Mouse (Mus musculus) hindbrain, embryonic 13.5 days (tissue): ENCODE measurements at regions not wholly inside any gene's neighbourhood (a gene's known extent, or its start where the extent isn't known, plus 50 kb on each side); places are given as distances from the start of the nearest gene placed in this dataset.

Source experiments
- ATAC-seq: fragments of 200-750 bp; cut with Nextera tagmentation; 2 replicates; pipeline ENCODE4 v1.8.0; 2017; ENCODE audit warnings: moderate TSS enrichment; ENCODE audit not compliant: low FRiP score
- H3K27ac ChIP-seq: fragments of 300-500 bp; sonication (generic); 2 replicates; pipeline ENCODE4 v1.5.1; 2015; ENCODE audit warnings: inconsistent platforms, mild to moderate bottlenecking, moderate library complexity
- H3K27me3 ChIP-seq: fragments of 300-500 bp; sonication (generic); 2 replicates; pipeline ENCODE4 v1.6.1; 2015; ENCODE audit warnings: mild to moderate bottlenecking, inconsistent platforms
- H3K36me3 ChIP-seq: fragments of 300-500 bp; sonication (generic); 2 replicates; pipeline ENCODE4 v1.6.1; 2015; ENCODE audit warnings: mild to moderate bottlenecking, inconsistent platforms
- H3K4me1 ChIP-seq: fragments of 300-500 bp; sonication (generic); replicated peaks from 2 replicates; pipeline ENCODE4 v1.6.1; 2015; ENCODE audit warnings: inconsistent platforms
- H3K4me2 ChIP-seq: fragments of 300-500 bp; sonication (generic); 2 replicates; pipeline ENCODE4 v1.6.1; 2015; ENCODE audit warnings: inconsistent platforms, mild to moderate bottlenecking, moderate library complexity
- H3K4me3 ChIP-seq: fragments of 300-500 bp; sonication (generic); 2 replicates; pipeline ENCODE4 v1.5.1; 2015; ENCODE audit warnings: mild to moderate bottlenecking, inconsistent platforms
- H3K9ac ChIP-seq: fragments of 300-500 bp; sonication (generic); 2 replicates; pipeline ENCODE4 v1.6.1; 2015; ENCODE audit warnings: mild to moderate bottlenecking, inconsistent platforms
- H3K9me3 ChIP-seq: fragments of 300-500 bp; sonication (generic); 2 replicates; pipeline ENCODE4 v1.6.1; 2016; ENCODE audit warnings: inconsistent platforms
- WGBS: fragments of 180-500 bp; shearing (Covaris S2); methylation state at CpG from one replicate; pipeline ENCODE4 v1.1.7; 2015; 5-methylcytosine and 5-hydroxymethylcytosine counted together

GRCm38 (mm10) chr6:107629376-107629775 lies 99.8 kb downstream of the Lrrn1 start:
- no peak for ATAC-seq
- H3K36me3 ChIP-seq = no peaks in the 10 kb centered on the region
- no peaks in the 10 kb centered on the region for H3K9me3 ChIP-seq
- no peak overlapping the region for H3K9ac ChIP-seq
- H3K4me1 ChIP-seq = no peaks in the 10 kb centered on the region
- 85% methylated on average over 1 of the region's 1 CpGs for WGBS
- H3K27me3 ChIP-seq = no peaks in the 10 kb centered on the region
- no peak overlapping the region for H3K4me2 ChIP-seq
- H3K27ac ChIP-seq = no peak overlapping the region
- H3K4me3 ChIP-seq = no peak overlapping the region

DNA sequence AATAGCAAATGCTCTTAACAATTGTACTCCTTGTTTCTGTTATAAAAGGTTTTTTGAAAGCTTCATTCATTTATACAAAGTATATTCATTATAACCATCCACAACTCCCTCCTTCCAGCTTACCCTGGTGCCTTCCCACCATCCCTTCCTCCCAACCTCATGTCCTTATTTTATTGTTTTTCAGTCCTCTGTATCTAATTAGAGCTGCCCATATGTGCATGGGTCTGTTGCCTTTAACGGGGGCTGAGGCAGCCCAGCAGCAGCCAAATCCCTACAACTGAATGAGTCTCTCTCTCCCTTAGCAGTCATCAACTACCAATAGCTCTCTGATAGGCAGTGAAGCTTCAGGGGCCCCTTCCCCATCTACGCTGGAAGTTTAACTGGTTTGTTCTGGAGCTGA lies 116.2 kb downstream of the Lrrn1 start:
- no peak overlapping the region for H3K27ac ChIP-seq
- WGBS = 83% methylated on average over 2 of the region's 2 CpGs
- H3K36me3 ChIP-seq = no peaks in the 10 kb centered on the region
- no peak overlapping the region for H3K4me2 ChIP-seq
- H3K9me3 ChIP-seq = no peaks in the 10 kb centered on the region
- no peak overlapping the region for H3K9ac ChIP-seq
- H3K4me3 ChIP-seq = no peak overlapping the region
- no peaks in the 10 kb centered on the region for H3K27me3 ChIP-seq
- ATAC-seq = no peak
- H3K4me1 ChIP-seq = no peaks in the 10 kb centered on the region

GRCm38 (mm10) chr6:107653840-107654523 lies 124.4 kb downstream of the Lrrn1 start:
- H3K9ac ChIP-seq = no peak overlapping the region
- no peaks in the 10 kb centered on the region for H3K27me3 ChIP-seq
- no peaks in the 10 kb centered on the region for H3K36me3 ChIP-seq
- no peak overlapping the region for H3K4me3 ChIP-seq
- H3K9me3 ChIP-seq = no peaks in the 10 kb centered on the region
- ATAC-seq = no peak
- H3K4me2 ChIP-seq = no peak overlapping the region
- H3K27ac ChIP-seq = no peak overlapping the region
- H3K4me1 ChIP-seq = 0 out of 2 replicates have a peak, but pooled peaks cover 2% of the 10 kb centered on the region

GRCm38 (mm10) chr6:107657805-107658204 lies 128.2 kb downstream of the Lrrn1 start:
- H3K36me3 ChIP-seq = no peaks in the 10 kb centered on the region
- ATAC-seq = no peak
- no peak overlapping the region for H3K4me3 ChIP-seq
- no peaks in the 10 kb centered on the region for H3K9me3 ChIP-seq
- WGBS = 90% methylated on average over 2 of the region's 2 CpGs
- H3K9ac ChIP-seq = no peak overlapping the region
- no peak overlapping the region for H3K4me2 ChIP-seq
- H3K27me3 ChIP-seq = no peaks in the 10 kb centered on the region
- H3K4me1 ChIP-seq = 0 out of 2 replicates have a peak, but pooled peaks cover 2% of the 10 kb centered on the region
- no peak overlapping the region for H3K27ac ChIP-seq

DNA sequence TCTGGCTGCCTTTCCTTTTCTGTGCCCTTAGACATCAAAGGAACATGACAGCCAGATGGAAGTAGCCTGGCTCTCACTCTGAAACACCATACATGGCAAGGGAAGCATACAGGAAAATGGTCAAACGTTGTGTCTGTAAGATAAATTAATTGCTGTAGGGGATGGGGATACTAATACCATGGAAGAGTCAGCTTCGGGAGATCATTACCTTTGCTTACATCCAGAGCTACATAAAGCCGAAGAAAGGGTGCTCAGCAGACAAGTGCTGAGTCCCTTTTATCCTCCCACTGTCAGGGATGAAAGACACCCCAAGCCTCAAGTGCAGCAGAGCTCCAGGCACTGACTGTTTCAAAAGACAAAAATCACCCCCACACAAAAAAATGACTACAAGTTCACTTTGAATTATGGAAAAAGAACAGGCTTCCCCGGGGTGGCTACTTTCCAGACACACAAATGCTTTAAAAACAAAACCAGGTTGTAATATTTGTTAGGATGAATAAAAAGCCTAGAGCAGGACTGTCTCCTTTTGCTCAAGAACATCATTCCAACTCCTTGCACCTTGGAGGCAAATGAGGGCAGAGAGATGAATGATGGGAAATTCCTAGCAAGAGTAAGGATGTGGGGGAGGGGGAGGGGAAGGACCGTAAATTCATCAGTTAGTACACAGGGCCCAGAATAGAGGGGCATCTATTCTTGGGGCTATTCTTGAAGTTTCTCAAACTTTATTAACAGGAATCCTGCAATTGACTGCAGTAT lies 131.6 kb downstream of the Lrrn1 start:
- 77% methylated on average over 5 of the region's 5 CpGs for WGBS
- Histone ChIP-seq H3K27me3 (no peaks in the 10 kb centered on the region), H3K36me3 (no peaks in the 10 kb centered on the region), H3K4me1 (no peaks in the 10 kb centered on the region), H3K27ac (no peak overlapping the region), H3K9me3 (no peaks in the 10 kb centered on the region), H3K4me3 (no peak overlapping the region), H3K9ac (no peak overlapping the region), H3K4me2 (no peak overlapping the region)
- no peak for ATAC-seq

- no peaks in the 10 kb centered on the region for H3K27me3 ChIP-seq
- no peak overlapping the region for H3K4me3 ChIP-seq
- no peaks in the 10 kb centered on the region for H3K9me3 ChIP-seq
- H3K27ac ChIP-seq = no peak overlapping the region
- no peak for ATAC-seq
- no peak overlapping the region for H3K9ac ChIP-seq
- no peaks in the 10 kb centered on the region for H3K36me3 ChIP-seq
- H3K4me2 ChIP-seq = no peak overlapping the region
- 89% methylated on average over 4 of the region's 4 CpGs for WGBS
- no peaks in the 10 kb centered on the region for H3K4me1 ChIP-seq
Measured at GRCm38 (mm10) chr6:107699298-107699697, 169.7 kb downstream of the Lrrn1 start.

DNA sequence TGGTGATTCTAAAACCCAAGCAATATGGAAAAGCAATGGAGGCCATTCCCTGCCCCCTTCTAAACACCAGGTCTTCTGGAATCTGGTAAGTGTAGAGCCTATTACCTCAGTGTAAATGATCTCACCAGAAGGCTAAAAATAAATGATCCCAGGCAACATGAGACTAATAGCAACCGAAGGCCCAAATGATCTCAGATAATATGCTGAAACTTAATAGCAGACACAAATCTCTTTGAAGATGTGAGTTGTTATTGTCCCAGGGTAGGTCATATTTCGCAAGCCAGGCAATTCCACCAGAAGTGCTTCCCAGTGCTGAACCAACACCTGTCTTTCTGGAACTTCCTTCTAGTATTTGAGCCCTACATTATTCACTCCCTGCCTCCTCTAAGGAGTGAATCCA lies 178.6 kb downstream of the Lrrn1 start:
- no peaks in the 10 kb centered on the region for H3K9me3 ChIP-seq
- WGBS = 78% methylated on average over 2 of the region's 2 CpGs
- ATAC-seq = no peak
- H3K4me2 ChIP-seq = no peak overlapping the region
- no peak overlapping the region for H3K4me3 ChIP-seq
- peaks cover 15% of the 10 kb centered on the region for H3K4me1 ChIP-seq
- no peak overlapping the region for H3K9ac ChIP-seq
- no peaks in the 10 kb centered on the region for H3K27me3 ChIP-seq
- no peak overlapping the region for H3K27ac ChIP-seq
- no peaks in the 10 kb centered on the region for H3K36me3 ChIP-seq

DNA sequence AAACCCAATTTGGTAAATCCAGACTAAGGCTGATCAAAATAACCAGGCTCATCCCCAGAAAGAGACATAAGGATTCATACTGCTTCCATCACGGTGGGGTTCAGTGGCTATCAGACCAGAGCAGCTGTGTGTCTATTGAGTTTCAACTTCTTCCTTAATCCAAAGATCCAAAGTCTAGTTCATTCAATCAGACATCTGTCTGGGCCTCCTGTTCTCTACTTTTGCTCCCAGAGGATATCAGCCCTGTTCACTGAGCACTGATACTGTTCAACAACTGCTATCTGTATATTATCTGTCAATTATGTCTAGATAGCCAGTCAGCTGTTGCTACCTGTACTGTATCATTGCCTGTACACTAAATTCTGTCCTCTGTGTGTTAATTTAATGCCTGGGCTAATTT lies 179.0 kb downstream of the Lrrn1 start:
- no peak for ATAC-seq
- Histone ChIP-seq H3K27me3 (no peaks in the 10 kb centered on the region), H3K9me3 (no peaks in the 10 kb centered on the region), H3K4me1 (peaks cover 19% of the 10 kb centered on the region), H3K36me3 (no peaks in the 10 kb centered on the region), H3K27ac (no peak overlapping the region), H3K9ac (no peak overlapping the region), H3K4me3 (no peak overlapping the region), H3K4me2 (no peak overlapping the region)
- WGBS = 97% methylated on average over 1 of the region's 1 CpGs

GRCm38 (mm10) chr6:107710360-107710759 lies 180.8 kb downstream of the Lrrn1 start:
- 73% methylated on average over 5 of the region's 5 CpGs for WGBS
- no peak for ATAC-seq

GRCm38 (mm10) chr6:107711181-107712087 lies 181.9 kb downstream of the Lrrn1 start:
- Histone ChIP-seq H3K9ac (no peak overlapping the region), H3K4me3 (no peak overlapping the region), H3K4me1 (peaks cover 20% of the 10 kb centered on the region), H3K36me3 (no peaks in the 10 kb centered on the region), H3K9me3 (no peaks in the 10 kb centered on the region), H3K27ac (peak overlapping the region; percentile 1; the same call in 1 of the 2 replicates), H3K27me3 (no peaks in the 10 kb centered on the region), H3K4me2 (peak overlapping the region; percentile 9; the same call in 1 of the 2 replicates)
- 24% methylated on average over 22 of the region's 22 CpGs for WGBS
- no peak for ATAC-seq

More at GRCm38 (mm10) chr6:107710360-107710759, 180.8 kb downstream of the Lrrn1 start:
- H3K4me3 ChIP-seq = no peak overlapping the region
- H3K9ac ChIP-seq = no peak overlapping the region
- H3K4me2 ChIP-seq = no peak overlapping the region
- H3K36me3 ChIP-seq = no peaks in the 10 kb centered on the region
- no peaks in the 10 kb centered on the region for H3K27me3 ChIP-seq
- H3K4me1 ChIP-seq = peaks cover 20% of the 10 kb centered on the region
- H3K9me3 ChIP-seq = no peaks in the 10 kb centered on the region
- H3K27ac ChIP-seq = no peak overlapping the region

DNA sequence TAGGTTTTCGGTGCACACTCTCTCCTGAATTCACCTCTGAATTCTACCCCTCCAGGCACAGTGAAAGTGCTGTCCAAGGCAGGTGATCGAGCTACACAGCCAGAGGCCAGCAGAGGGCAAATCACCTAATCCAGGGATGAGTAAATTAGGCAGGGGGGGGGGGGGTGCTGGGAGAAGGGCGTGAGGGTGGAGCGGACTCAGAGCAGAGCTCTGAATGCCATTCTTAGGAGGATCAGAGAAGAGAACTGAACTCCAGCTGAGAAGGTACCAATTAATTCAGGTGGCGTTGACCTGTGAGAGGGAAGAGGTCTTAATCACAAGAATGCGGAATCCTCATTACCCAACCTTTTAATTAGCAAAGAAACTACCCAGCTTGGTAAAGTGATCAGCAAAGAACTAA lies 183.5 kb downstream of the Lrrn1 start:
- Histone ChIP-seq H3K4me3 (no peak overlapping the region), H3K36me3 (no peaks in the 10 kb centered on the region), H3K9me3 (no peaks in the 10 kb centered on the region), H3K4me1 (peaks cover 20% of the 10 kb centered on the region), H3K4me2 (no peak overlapping the region), H3K9ac (no peak overlapping the region), H3K27me3 (no peaks in the 10 kb centered on the region), H3K27ac (no peak overlapping the region)
- 23% methylated on average over 5 of the region's 6 CpGs for WGBS
- 0 out of 2 replicates have a peak, but pooled peaks have one; percentile 46 for ATAC-seq

- H3K36me3 ChIP-seq = no peaks in the 10 kb centered on the region
- no peaks in the 10 kb centered on the region for H3K9me3 ChIP-seq
- ATAC-seq = no peak
- no peak overlapping the region for H3K4me2 ChIP-seq
- H3K4me1 ChIP-seq = 0 out of 2 replicates have a peak, but pooled peaks cover 11% of the 10 kb centered on the region
- no peak overlapping the region for H3K27ac ChIP-seq
- WGBS = 93% methylated on average over 2 of the region's 2 CpGs
- H3K9ac ChIP-seq = no peak overlapping the region
- H3K4me3 ChIP-seq = no peak overlapping the region
- H3K27me3 ChIP-seq = no peaks in the 10 kb centered on the region
Measured at GRCm38 (mm10) chr6:107717194-107717593, 187.6 kb downstream of the Lrrn1 start.
